Mouse (Mus musculus): ENCODE results near the gene Mms19. TPM values are rescaled to one million over a fixed set of nuclear protein-coding genes. Genes with fewer than 3 reads are reported as not detected.

Gene Mms19
- total and polyA plus RNA-seq, 2 experiments from 2014 or later, result 26.1 to 45.7 TPM

DNA sequence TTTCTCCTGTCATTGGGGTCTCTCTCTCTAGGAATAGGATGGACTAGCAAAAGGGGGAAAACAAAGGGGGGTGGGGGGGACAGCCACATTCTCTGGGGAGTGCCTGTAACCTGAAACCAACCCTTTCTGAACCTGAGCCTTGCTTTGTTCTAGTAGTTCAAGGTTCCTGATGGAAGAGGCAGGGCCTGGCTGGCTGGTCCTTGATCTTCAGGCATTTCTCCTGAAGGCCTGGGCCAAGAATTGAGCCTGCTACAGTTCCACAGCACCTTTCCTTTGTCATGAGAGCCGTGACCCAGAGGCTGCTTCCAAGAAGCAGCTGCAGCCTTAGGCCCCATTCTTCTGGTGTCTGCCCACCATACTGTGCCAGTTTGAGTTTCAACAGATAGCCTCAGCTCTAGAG is 14.5 kb upstream of the Mms19 start:
- H3K4me2 ChIP-seq (ENCODE audit: low read depth, low read length, poor library complexity, severe bottlenecking), result no peak overlapping the region
- no peak overlapping the region for H3K27ac ChIP-seq (ENCODE audit: low read depth, low read length)
- TF ChIP-seq CTCF (IDR thresholded peaks at IDR 0.05), result no peak
- H3K4me1 ChIP-seq (ENCODE audit: insufficient read depth, low read length), result no peaks in the 10 kb centered on the region
- H3K36me3 ChIP-seq (ENCODE audit: insufficient read depth, low read length), result no peaks in the 10 kb centered on the region
- no peaks in the 10 kb centered on the region for H3K27me3 ChIP-seq (ENCODE audit: insufficient read depth, low read length)
- WGBS, result 50% methylated on average over 1 of the region's 1 CpGs
- no peaks in the 10 kb centered on the region for H3K9me3 ChIP-seq (ENCODE audit: low read length)
- no peak overlapping the region for H3K4me3 ChIP-seq (ENCODE audit: low read depth, low read length)
- ATAC-seq (ENCODE audit: low FRiP score) (no peak), DNase-seq (ENCODE audit: low spot score) (no peak)
- no peak overlapping the region for H3K9ac ChIP-seq (replicated peaks; ENCODE audit: low read length, poor library complexity, severe bottlenecking)

DNA sequence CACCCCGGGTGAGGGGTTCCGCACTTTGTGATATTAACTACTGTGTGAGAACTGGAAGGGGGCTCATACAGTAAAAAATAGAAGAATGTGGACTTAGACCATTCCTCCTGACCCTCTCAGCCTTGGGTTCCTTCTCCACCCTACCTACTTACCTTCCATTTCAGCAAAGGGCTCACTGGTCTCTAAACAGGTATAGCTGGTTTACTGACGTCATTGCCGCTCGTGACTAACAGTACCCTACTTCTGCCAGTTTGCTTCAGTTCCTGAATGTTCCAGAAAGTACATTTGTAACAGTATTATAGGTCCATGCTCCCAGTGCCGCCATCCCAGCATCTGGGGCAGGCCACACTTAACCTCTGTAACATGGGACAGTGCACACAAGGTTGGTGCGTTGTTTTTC is 13.1 kb upstream of the Mms19 start:
- WGBS, result 91% methylated on average over 7 of the region's 7 CpGs

DNA sequence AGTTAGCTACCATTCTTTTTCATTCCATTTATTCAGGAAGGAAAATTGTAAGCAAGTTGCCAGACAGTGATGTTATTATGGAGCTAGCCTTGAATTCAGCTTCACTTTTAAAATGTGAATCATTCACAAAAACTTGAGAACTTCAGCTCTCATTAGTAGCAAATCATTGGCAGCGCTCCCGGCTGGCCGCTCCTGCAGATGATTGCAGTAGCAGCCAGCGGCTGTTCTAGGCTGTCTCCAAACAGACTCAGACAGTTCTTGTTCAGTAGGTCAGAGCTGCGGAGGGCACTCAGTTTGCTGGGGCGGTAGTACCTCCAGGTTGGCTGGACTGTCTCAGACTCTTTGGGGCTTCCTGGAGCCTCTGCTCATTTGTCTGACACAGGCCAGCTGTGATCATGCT is 12.5 kb upstream of the Mms19 start:
- DNase-seq (ENCODE audit: low spot score) (peak; percentile 46), ATAC-seq (ENCODE audit: low FRiP score) (no peak)
- Histone ChIP-seq H3K4me2 (ENCODE audit: low read depth, low read length, poor library complexity, severe bottlenecking) (no peak overlapping the region), H3K27ac (ENCODE audit: low read depth, low read length) (no peak overlapping the region), H3K9me3 (ENCODE audit: low read length) (no peaks in the 10 kb centered on the region), H3K4me1 (ENCODE audit: insufficient read depth, low read length) (no peaks in the 10 kb centered on the region), H3K9ac (replicated peaks; ENCODE audit: low read length, poor library complexity, severe bottlenecking) (no peak overlapping the region), H3K4me3 (ENCODE audit: low read depth, low read length) (no peak overlapping the region), H3K27me3 (ENCODE audit: insufficient read depth, low read length) (no peaks in the 10 kb centered on the region), H3K36me3 (ENCODE audit: insufficient read depth, low read length) (no peaks in the 10 kb centered on the region)
- no peak for TF ChIP-seq CTCF (IDR thresholded peaks at IDR 0.05)
- WGBS, result 69% methylated on average over 6 of the region's 6 CpGs

More for the DNA sequence above, 13.1 kb upstream of the Mms19 start:
- no peaks in the 10 kb centered on the region for H3K4me1 ChIP-seq (ENCODE audit: insufficient read depth, low read length)
- ATAC-seq (ENCODE audit: low FRiP score) (no peak), DNase-seq (ENCODE audit: low spot score) (no peak)
- TF ChIP-seq CTCF (IDR thresholded peaks at IDR 0.05), result no peak
- no peak overlapping the region for H3K4me3 ChIP-seq (ENCODE audit: low read depth, low read length)
- H3K9me3 ChIP-seq (ENCODE audit: low read length), result no peaks in the 10 kb centered on the region
- no peak overlapping the region for H3K4me2 ChIP-seq (ENCODE audit: low read depth, low read length, poor library complexity, severe bottlenecking)
- H3K27ac ChIP-seq (ENCODE audit: low read depth, low read length), result no peak overlapping the region
- H3K27me3 ChIP-seq (ENCODE audit: insufficient read depth, low read length), result no peaks in the 10 kb centered on the region
- H3K36me3 ChIP-seq (ENCODE audit: insufficient read depth, low read length), result no peaks in the 10 kb centered on the region
- H3K9ac ChIP-seq (replicated peaks; ENCODE audit: low read length, poor library complexity, severe bottlenecking), result no peak overlapping the region

GRCm38 (mm10) chr19:41992971-41993370 is 12.0 kb upstream of the Mms19 start:
- no peaks in the 10 kb centered on the region for H3K36me3 ChIP-seq (ENCODE audit: insufficient read depth, low read length)
- TF ChIP-seq CTCF (IDR thresholded peaks at IDR 0.05), result no peak
- WGBS, result 83% methylated on average over 2 of the region's 2 CpGs
- H3K4me2 ChIP-seq (ENCODE audit: low read depth, low read length, poor library complexity, severe bottlenecking), result no peak overlapping the region
- H3K4me3 ChIP-seq (ENCODE audit: low read depth, low read length), result no peak overlapping the region
- DNase-seq (ENCODE audit: low spot score) (no peak), ATAC-seq (ENCODE audit: low FRiP score) (no peak)
- H3K27me3 ChIP-seq (ENCODE audit: insufficient read depth, low read length), result no peaks in the 10 kb centered on the region
- H3K9ac ChIP-seq (replicated peaks; ENCODE audit: low read length, poor library complexity, severe bottlenecking), result no peak overlapping the region
- no peaks in the 10 kb centered on the region for H3K4me1 ChIP-seq (ENCODE audit: insufficient read depth, low read length)
- H3K9me3 ChIP-seq (ENCODE audit: low read length), result no peaks in the 10 kb centered on the region
- no peak overlapping the region for H3K27ac ChIP-seq (ENCODE audit: low read depth, low read length)

- no peak for TF ChIP-seq CTCF (IDR thresholded peaks at IDR 0.05)
- Histone ChIP-seq H3K27ac (ENCODE audit: low read depth, low read length) (peak overlapping the region; percentile 18; the same call in 1 of the 2 replicates), H3K4me1 (ENCODE audit: insufficient read depth, low read length) (no peaks in the 10 kb centered on the region), H3K4me3 (ENCODE audit: low read depth, low read length) (no peak overlapping the region), H3K27me3 (ENCODE audit: insufficient read depth, low read length) (no peaks in the 10 kb centered on the region), H3K36me3 (ENCODE audit: insufficient read depth, low read length) (no peaks in the 10 kb centered on the region), H3K9ac (replicated peaks; ENCODE audit: low read length, poor library complexity, severe bottlenecking) (no peak overlapping the region), H3K4me2 (ENCODE audit: low read depth, low read length, poor library complexity, severe bottlenecking) (no peak overlapping the region), H3K9me3 (ENCODE audit: low read length) (no peaks in the 10 kb centered on the region)
- DNase-seq (ENCODE audit: low spot score) (peak; percentile 51), ATAC-seq (ENCODE audit: low FRiP score) (no peak)
- WGBS, result 43% methylated on average over 6 of the region's 6 CpGs
Observed at GRCm38 (mm10) chr19:41991926-41992477, 11.0 kb upstream of the Mms19 start.

DNA sequence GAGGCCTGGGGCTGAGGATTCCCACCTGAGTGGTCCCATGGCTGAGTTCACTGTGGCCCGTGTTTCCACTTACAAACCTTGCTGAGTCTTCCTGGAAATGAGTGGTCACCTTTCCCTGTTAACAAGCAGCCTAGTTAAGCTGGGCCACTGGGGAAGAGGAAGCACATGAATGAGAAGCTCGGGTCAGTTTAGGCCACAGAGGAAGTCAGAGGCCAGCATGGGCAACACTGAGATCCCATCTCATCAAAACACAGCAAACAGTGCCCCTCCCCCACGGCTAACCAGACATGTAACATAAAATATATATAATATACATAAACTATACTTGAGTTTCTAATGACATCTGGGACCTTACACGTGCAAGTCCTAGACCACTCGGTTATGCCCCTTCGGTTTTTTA is 8.9 kb upstream of the Mms19 start:
- Histone ChIP-seq H3K27ac (ENCODE audit: low read depth, low read length) (no peak overlapping the region), H3K4me3 (ENCODE audit: low read depth, low read length) (no peak overlapping the region), H3K4me2 (ENCODE audit: low read depth, low read length, poor library complexity, severe bottlenecking) (no peak overlapping the region), H3K36me3 (ENCODE audit: insufficient read depth, low read length) (no peaks in the 10 kb centered on the region), H3K9ac (replicated peaks; ENCODE audit: low read length, poor library complexity, severe bottlenecking) (no peak overlapping the region), H3K4me1 (ENCODE audit: insufficient read depth, low read length) (no peaks in the 10 kb centered on the region), H3K9me3 (ENCODE audit: low read length) (no peaks in the 10 kb centered on the region), H3K27me3 (ENCODE audit: insufficient read depth, low read length) (no peaks in the 10 kb centered on the region)
- no peak for DNase-seq (ENCODE audit: low spot score)
- WGBS, result 81% methylated on average over 6 of the region's 6 CpGs
- no peak for TF ChIP-seq CTCF (IDR thresholded peaks at IDR 0.05)
- ATAC-seq (ENCODE audit: low FRiP score), result no peak
